Mouse (Mus musculus) forebrain, embryonic 15.5 days (tissue): Measurements from ENCODE around the gene Fhdc1. TPM values are rescaled to one million over a fixed set of nuclear protein-coding genes. Genes with fewer than 3 reads are reported as not detected.

Source experiments
- polyA plus RNA-seq: library from polyadenylated mRNA; unstranded; fragments of >200 nt; fragmentation: Nextera tagmentation; extraction: Ambion mirVana; gene quantifications from 2 replicates; pipeline ENCODE4 v1.2.1, GENCODE M21; 2015

Fhdc1 gene
- polyA plus RNA-seq, 1 experiment from 2014 or later: 1.7 TPM

Other genes starting within 250 kb of the Fhdc1 start
- 188 and 194 TPM in 2 replicates for gene Trim2, start 173.6 kb downstream of the Fhdc1 start, polyA plus RNA-seq
- 24.2 and 24.7 TPM in 2 replicates for gene Arfip1, start 102.2 kb upstream of the Fhdc1 start, polyA plus RNA-seq
- gene Tigd4, start 113.1 kb upstream of the Fhdc1 start, polyA plus RNA-seq: 0.06 TPM in 1 of 2 replicates, not detected in the other
- gene Tmem154, start 185.8 kb upstream of the Fhdc1 start, polyA plus RNA-seq: 0.65 and 0.88 TPM in 2 replicates